Mouse (Mus musculus) bone marrow macrophage, adult 2 months (primary cell): ENCODE results near the gene Oxtr. TPM values are rescaled to one million over a fixed set of nuclear protein-coding genes. Genes with fewer than 3 reads are reported as not detected.

Experiments used
- H3K27ac ChIP-seq: 2 replicates; pipeline ENCODE4 v1.5.1; 2012; ENCODE audit warnings: low read depth, low read length; ENCODE audit not compliant: insufficient read depth
- H3K4me1 ChIP-seq: 2 replicates; pipeline ENCODE4 v1.6.1; 2012; ENCODE audit warnings: low read length; ENCODE audit not compliant: control insufficient read depth, insufficient read depth
- H3K4me3 ChIP-seq: 2 replicates; pipeline ENCODE4 v1.5.1; 2012; ENCODE audit warnings: mild to moderate bottlenecking, low read length, moderate library complexity; ENCODE audit not compliant: insufficient read depth
- CTCF ChIP-seq: IDR thresholded peaks from 2 replicates; pipeline ENCODE4 v1.5.1; 2012; ENCODE audit warnings: low read depth, mild to moderate bottlenecking, low read length, moderate library complexity
- POLR2A ChIP-seq: IDR thresholded peaks from 2 replicates; pipeline ENCODE4 v1.6.1; 2012; ENCODE audit warnings: mild to moderate bottlenecking, low read depth, low read length, borderline replicate concordance
- polyA plus RNA-seq: library from polyadenylated mRNA; stranded (reverse); fragments of >200 nt; gene quantifications from 2 replicates; pipeline ENCODE4 v1.2.4, GENCODE M21; 2012; ENCODE audit not compliant: missing spikeins, insufficient read depth, insufficient read length

The Oxtr gene
- polyA plus RNA-seq, 1 experiment, result not detected

GRCm38 (mm10) chr6:112488821-112489180 is 942 bp downstream of the Oxtr start:
- Histone ChIP-seq H3K27ac (no peak overlapping the region), H3K4me3 (no peak overlapping the region), H3K4me1 (no peaks in the 10 kb centered on the region)
- TF ChIP-seq CTCF (no peak), POLR2A (no peak)

GRCm38 (mm10) chr6:112487993-112488392 is 1.8 kb downstream of the Oxtr start:
- H3K4me3 ChIP-seq, result no peak overlapping the region
- TF ChIP-seq CTCF, result no peak
- no peak for TF ChIP-seq POLR2A

GRCm38 (mm10) chr6:112484316-112484715 is 5.4 kb downstream of the Oxtr start:
- H3K4me3 ChIP-seq, result no peak overlapping the region
- H3K4me1 ChIP-seq, result no peaks in the 10 kb centered on the region
- no peak overlapping the region for H3K27ac ChIP-seq
- TF ChIP-seq POLR2A, result no peak
- peak; percentile 67 for TF ChIP-seq CTCF

More at GRCm38 (mm10) chr6:112487993-112488392, 1.8 kb downstream of the Oxtr start:
- Histone ChIP-seq H3K4me1 (no peaks in the 10 kb centered on the region), H3K27ac (no peak overlapping the region)

GRCm38 (mm10) chr6:112479861-112480260 is 9.9 kb downstream of the Oxtr start:
- Histone ChIP-seq H3K4me1 (no peaks in the 10 kb centered on the region), H3K4me3 (no peak overlapping the region), H3K27ac (no peak overlapping the region)
- no peak for TF ChIP-seq CTCF
- no peak for TF ChIP-seq POLR2A

GRCm38 (mm10) chr6:112471644-112472043 is 18.1 kb downstream of the Oxtr start:
- TF ChIP-seq CTCF (no peak), POLR2A (no peak)
- H3K27ac ChIP-seq, result no peak overlapping the region
- H3K4me1 ChIP-seq, result 0 out of 2 replicates have a peak, but pooled peaks cover 2% of the 10 kb centered on the region
- H3K4me3 ChIP-seq, result no peak overlapping the region

GRCm38 (mm10) chr6:112466001-112466400 is 23.7 kb downstream of the Oxtr start:
- Histone ChIP-seq H3K27ac (no peak overlapping the region), H3K4me1 (no peaks in the 10 kb centered on the region), H3K4me3 (no peak overlapping the region)
- TF ChIP-seq CTCF (no peak), POLR2A (no peak)

- Histone ChIP-seq H3K4me1 (no peaks in the 10 kb centered on the region), H3K4me3 (no peak overlapping the region), H3K27ac (no peak overlapping the region)
- no peak for TF ChIP-seq CTCF
- TF ChIP-seq POLR2A, result no peak
These were observed 24.3 kb downstream of the Oxtr start for GRCm38 (mm10) chr6:112465441-112465840.

- Histone ChIP-seq H3K4me3 (no peak overlapping the region), H3K4me1 (no peaks in the 10 kb centered on the region), H3K27ac (no peak overlapping the region)
- TF ChIP-seq POLR2A, result no peak
- TF ChIP-seq CTCF, result no peak
These were observed 26.4 kb downstream of the Oxtr start for GRCm38 (mm10) chr6:112463331-112463730.

- Histone ChIP-seq H3K27ac (no peak overlapping the region), H3K4me3 (no peak overlapping the region), H3K4me1 (no peaks in the 10 kb centered on the region)
- TF ChIP-seq CTCF (no peak), POLR2A (no peak)
These were observed 28.3 kb downstream of the Oxtr start for GRCm38 (mm10) chr6:112461459-112461858.

GRCm38 (mm10) chr6:112459341-112459749 is 30.4 kb downstream of the Oxtr start, which contains the start of gene Cav3:
TSS of gene Cav3 (plus strand) at chr6:112459505.
- no peak within 1 kb of the TSS for H3K27ac ChIP-seq
- H3K4me1 ChIP-seq, result no peaks in the 10 kb centered on the region
- H3K4me3 ChIP-seq, result no peak within 1 kb of the TSS
- TF ChIP-seq CTCF (no peak), POLR2A (no peak)

- TF ChIP-seq CTCF, result no peak
- no peak for TF ChIP-seq POLR2A
- Histone ChIP-seq H3K27ac (no peak overlapping the region), H3K4me3 (no peak overlapping the region), H3K4me1 (no peaks in the 10 kb centered on the region)
These were observed 44.1 kb downstream of the Oxtr start for GRCm38 (mm10) chr6:112445675-112446074.
